Mouse (Mus musculus) E14TG2a.4 (cell line): ENCODE data around the gene Hdac2.

Source experiments
- H3K27me3 ChIP-seq: 2 replicates; pipeline ENCODE4 v1.6.1; 2014; ENCODE audit warnings: low read length, control low read depth; ENCODE audit not compliant: insufficient read depth
- H3K36me3 ChIP-seq: 2 replicates; pipeline ENCODE4 v1.6.1; 2014; ENCODE audit warnings: low read length, control low read depth; ENCODE audit not compliant: insufficient read depth
- H3K4me1 ChIP-seq: replicated peaks from 2 replicates; pipeline ENCODE4 v1.6.1; 2014; ENCODE audit warnings: low read depth, low read length, control low read depth
- H3K4me3 ChIP-seq: replicated peaks from 2 replicates; pipeline ENCODE4 v1.5.1; 2014; ENCODE audit warnings: mild to moderate bottlenecking, low read length
- H3K9me3 ChIP-seq: 2 replicates; pipeline ENCODE4 v1.6.1; 2014; ENCODE audit warnings: low read length, control low read depth
- CTCF ChIP-seq: conservative IDR thresholded peaks from 2 replicates; pipeline ENCODE4 v1.5.1; 2014; ENCODE audit warnings: low read length
- NANOG ChIP-seq: IDR thresholded peaks from 2 replicates; pipeline ENCODE4 v1.6.1; 2014; ENCODE audit warnings: borderline replicate concordance, low read length, mixed read lengths
- POU5F1 ChIP-seq: IDR thresholded peaks from 2 replicates; pipeline ENCODE4 v1.6.1; 2014; ENCODE audit warnings: low read length, borderline replicate concordance

Gene Hdac2

DNA sequence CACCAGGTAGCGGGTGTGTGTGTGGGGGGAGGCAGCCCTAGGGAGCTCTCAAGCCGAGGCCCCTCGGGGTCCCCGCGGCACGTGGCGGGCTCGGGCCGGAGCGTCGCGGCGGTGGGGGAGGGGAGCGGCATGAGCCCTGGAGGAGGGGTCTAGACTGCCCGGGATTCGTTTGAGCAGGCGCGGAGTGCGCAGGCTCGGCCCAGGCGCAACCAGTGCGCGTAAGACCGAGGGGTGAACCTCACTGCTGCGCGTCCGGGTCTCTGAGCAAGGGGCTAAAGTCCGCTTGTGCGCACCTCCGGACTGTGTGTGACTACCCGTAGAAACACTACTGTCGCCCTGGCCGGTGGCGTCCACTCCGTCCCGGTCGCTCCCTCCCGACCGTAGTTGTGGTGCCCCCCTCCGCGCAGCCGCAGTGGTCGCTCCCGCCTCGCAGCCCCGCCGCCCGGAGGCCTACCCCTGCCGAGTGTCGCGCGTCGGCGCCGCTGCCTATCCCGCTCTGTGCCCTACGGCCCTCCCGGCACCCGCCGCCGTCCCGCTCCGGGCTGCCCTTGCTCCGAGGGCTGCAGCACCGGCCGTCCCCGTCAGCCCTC is at the start of gene Hdac2:
Gene Hdac2 (plus strand): TSS at position 459 of the 590 bp plus-strand sequence.
- H3K27me3 ChIP-seq, result peaks cover 21% of the 10 kb centered on the region
- H3K4me1 ChIP-seq, result peaks cover 32% of the 10 kb centered on the region
- H3K9me3 ChIP-seq, result peaks cover 21% of the 10 kb centered on the region; the same call in 1 of the 2 replicates
- H3K36me3 ChIP-seq, result no peaks in the 10 kb centered on the region; the same call in 1 of the 2 replicates
- H3K4me3 ChIP-seq, result peak within 1 kb of the TSS; percentile 91
- TF ChIP-seq NANOG (no peak), CTCF (no peak), POU5F1 (no peak)

DNA sequence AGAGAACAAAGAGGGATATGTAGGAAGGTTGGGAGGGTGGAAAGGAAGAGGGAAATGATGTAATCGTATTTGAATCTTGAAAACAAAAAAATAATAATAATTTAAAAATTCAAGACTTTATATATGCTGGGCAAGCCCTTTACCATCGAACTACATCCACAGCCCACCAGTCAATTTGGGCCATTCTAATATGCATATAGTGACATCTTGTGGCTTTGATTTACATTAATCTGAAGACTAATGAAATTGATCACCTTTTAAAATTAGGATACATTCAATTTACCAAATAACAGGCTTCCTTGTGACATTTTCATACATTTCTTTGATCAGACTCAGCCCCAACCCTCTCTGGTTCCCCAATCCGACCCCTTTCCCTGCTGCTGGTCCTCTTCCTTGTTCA is 46.1 kb upstream of the Hdac2 start:
- Histone ChIP-seq H3K36me3 (no peaks in the 10 kb centered on the region), H3K4me3 (no peak overlapping the region), H3K4me1 (peaks cover 46% of the 10 kb centered on the region), H3K27me3 (no peaks in the 10 kb centered on the region), H3K9me3 (peaks cover 13% of the 10 kb centered on the region)
- TF ChIP-seq NANOG (no peak), POU5F1 (no peak), CTCF (no peak)

DNA sequence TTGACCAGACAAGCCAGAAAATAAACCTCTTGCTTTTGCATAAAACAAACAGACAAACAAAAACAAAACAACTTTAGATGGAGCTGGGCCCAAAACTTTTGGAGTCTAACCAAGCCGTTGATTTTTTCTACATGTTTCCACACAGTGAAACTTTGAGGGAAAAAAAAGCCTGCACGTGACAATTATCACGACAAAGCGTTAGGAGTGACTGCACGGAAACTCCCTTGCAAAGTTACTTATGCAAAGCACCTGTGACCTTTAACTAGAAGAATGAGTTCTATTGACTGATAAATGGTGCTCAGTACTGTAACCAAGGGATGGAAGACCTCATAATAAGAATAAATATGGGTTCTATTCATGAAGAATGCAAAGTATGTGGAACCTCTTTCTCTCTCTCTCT is 38.5 kb upstream of the Hdac2 start:
- H3K4me3 ChIP-seq, result no peak overlapping the region
- no peaks in the 10 kb centered on the region for H3K27me3 ChIP-seq
- H3K4me1 ChIP-seq, result peaks cover 39% of the 10 kb centered on the region
- TF ChIP-seq NANOG (peak; percentile 61), POU5F1 (no peak), CTCF (no peak)
- no peaks in the 10 kb centered on the region for H3K9me3 ChIP-seq
- no peaks in the 10 kb centered on the region for H3K36me3 ChIP-seq

DNA sequence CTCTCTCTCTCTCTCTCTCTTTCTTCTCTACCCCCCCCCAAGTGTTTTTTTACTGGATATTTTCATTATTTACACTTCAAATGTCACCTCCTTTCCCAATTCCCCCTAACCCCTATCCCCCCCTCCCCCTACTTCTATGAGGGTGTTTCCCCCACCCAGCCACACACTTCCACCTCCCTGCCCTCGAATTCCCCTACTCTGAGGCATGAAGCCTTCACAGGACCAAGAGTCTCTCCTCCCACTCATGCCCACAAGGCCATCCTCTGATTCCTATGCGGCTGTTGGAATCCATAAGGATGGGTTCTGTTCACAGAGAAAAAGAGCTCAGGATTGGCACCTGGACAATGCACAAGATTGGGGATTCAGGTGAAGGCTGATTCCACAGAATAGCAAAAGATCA is 38.1 kb upstream of the Hdac2 start:
- H3K4me3 ChIP-seq, result no peak overlapping the region
- H3K36me3 ChIP-seq, result no peaks in the 10 kb centered on the region
- H3K4me1 ChIP-seq, result peaks cover 39% of the 10 kb centered on the region
- H3K27me3 ChIP-seq, result no peaks in the 10 kb centered on the region
- no peaks in the 10 kb centered on the region for H3K9me3 ChIP-seq
- no peak for TF ChIP-seq CTCF
- no peak for TF ChIP-seq POU5F1
- TF ChIP-seq NANOG, result no peak

DNA sequence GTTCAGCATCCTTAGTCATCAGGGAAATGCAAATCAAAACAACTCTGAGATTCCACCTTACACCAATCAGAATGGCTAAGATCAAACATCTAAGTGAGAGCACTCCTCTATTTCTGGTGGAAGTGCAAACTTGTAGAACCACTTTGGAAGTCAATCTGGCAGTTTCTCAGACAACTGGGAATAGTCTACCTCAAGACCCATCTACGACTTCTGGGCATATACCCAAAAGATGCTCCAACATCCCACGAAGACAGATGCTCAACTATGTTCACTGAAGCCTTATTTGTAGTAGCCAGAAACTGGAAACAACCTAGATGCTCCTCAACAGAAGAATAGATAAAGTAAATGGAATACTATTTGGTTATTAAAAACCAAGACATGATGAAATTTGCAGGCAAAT is 22.6 kb upstream of the Hdac2 start:
- Histone ChIP-seq H3K4me3 (no peak overlapping the region), H3K9me3 (no peaks in the 10 kb centered on the region), H3K4me1 (peaks cover 4% of the 10 kb centered on the region; the same call in 1 of the 2 replicates), H3K27me3 (no peaks in the 10 kb centered on the region), H3K36me3 (no peaks in the 10 kb centered on the region)
- TF ChIP-seq CTCF, result no peak
- no peak for TF ChIP-seq NANOG
- TF ChIP-seq POU5F1, result no peak

DNA sequence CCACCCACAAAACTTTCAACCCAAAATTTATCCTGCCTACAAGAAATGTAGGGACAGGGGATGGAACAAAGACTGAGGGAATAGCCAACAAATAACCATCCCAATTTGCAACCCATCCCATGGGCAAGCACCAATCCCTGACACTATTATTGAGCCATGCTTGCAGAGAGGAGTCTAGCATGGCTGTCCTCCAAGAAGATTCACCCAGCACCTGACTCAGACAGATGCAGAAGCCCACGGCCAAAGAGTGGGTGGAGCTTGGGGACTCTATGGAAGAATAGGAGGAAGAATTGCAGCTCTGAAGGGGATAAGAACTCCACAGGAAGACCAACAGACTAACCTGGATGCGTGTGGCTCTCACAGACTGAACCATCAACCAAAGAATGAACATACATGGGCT is 21.7 kb upstream of the Hdac2 start:
- no peaks in the 10 kb centered on the region for H3K27me3 ChIP-seq
- peaks cover 4% of the 10 kb centered on the region; the same call in 1 of the 2 replicates for H3K4me1 ChIP-seq
- H3K4me3 ChIP-seq, result no peak overlapping the region
- no peaks in the 10 kb centered on the region for H3K36me3 ChIP-seq
- TF ChIP-seq POU5F1, result no peak
- TF ChIP-seq NANOG, result no peak
- TF ChIP-seq CTCF, result no peak
- no peaks in the 10 kb centered on the region for H3K9me3 ChIP-seq

DNA sequence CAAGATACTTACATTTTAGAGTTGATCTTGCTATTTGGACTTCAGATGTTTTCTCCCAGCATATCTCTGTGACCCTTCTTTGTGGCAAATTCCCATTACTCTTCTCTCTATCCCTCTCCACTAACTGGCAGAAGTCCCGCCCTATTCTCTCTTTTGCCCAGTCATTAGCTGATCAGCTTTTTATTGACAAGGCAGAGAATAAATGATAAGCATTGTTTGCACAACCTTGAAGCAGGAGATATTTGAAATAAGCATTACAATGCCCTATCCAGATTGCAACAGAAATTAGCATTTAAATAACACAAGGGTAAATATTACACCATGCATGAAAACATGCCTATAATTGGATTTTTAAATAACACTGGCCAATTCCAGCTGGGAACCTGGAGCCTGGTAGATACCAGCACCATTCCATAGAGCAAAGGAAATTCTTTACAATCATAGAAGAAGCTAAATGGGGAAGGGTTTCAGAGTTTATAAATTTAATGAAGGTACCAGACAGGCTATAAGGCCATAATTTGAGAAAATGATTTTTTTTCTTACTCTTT is 14.7 kb upstream of the Hdac2 start:
- TF ChIP-seq NANOG, result no peak
- TF ChIP-seq POU5F1, result no peak
- TF ChIP-seq CTCF, result no peak
- no peaks in the 10 kb centered on the region for H3K9me3 ChIP-seq
- H3K4me3 ChIP-seq, result no peak overlapping the region
- H3K27me3 ChIP-seq, result no peaks in the 10 kb centered on the region
- H3K4me1 ChIP-seq, result peaks cover 4% of the 10 kb centered on the region; the same call in 1 of the 2 replicates
- no peaks in the 10 kb centered on the region for H3K36me3 ChIP-seq

DNA sequence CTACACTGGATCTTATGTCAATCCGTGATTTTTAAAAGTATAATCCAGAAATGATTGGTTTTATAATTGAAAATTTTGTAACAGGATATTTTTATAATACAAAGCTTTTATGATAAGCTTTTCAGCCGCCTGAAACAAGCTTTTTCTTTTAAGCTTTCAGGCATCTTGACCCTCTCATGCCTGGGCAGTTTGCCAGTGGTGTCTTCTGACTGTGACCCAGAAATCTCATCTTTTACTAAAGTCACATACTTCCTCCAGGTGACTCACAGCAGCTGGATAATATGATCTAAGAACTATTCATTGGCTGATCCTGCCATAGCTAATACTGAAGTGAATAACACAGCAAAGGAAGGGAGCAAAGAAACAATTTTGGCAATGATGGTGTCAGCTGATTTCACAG is 9.9 kb upstream of the Hdac2 start:
- H3K27me3 ChIP-seq, result no peaks in the 10 kb centered on the region
- no peaks in the 10 kb centered on the region for H3K9me3 ChIP-seq
- H3K4me3 ChIP-seq, result no peak overlapping the region
- H3K36me3 ChIP-seq, result no peaks in the 10 kb centered on the region
- no peak for TF ChIP-seq POU5F1
- TF ChIP-seq NANOG, result no peak
- TF ChIP-seq CTCF, result no peak
- no peaks in the 10 kb centered on the region for H3K4me1 ChIP-seq
